Mouse (Mus musculus) liver, postnatal 0 days (tissue): Measurements from ENCODE around the gene Abcf1.

Source experiments
- CTCF ChIP-seq: sonication (generic); IDR thresholded peaks from 2 replicates; pipeline ENCODE4 v1.5.1; 2016; ENCODE audit warnings: antibody characterized with exemption, low read depth
- EP300 ChIP-seq: IDR thresholded peaks from 2 replicates; pipeline ENCODE4 v1.6.1; 2016; ENCODE audit warnings: antibody characterized with exemption, low read depth, mild to moderate bottlenecking

- TF ChIP-seq CTCF = no peak
- TF ChIP-seq EP300 = no peak
These were observed 49.2 kb downstream of the Abcf1 start for GRCm38 (mm10) chr17:35920384-35920783.
